Mouse (Mus musculus): ENCODE measurements around the gene St7. TPM values are rescaled to one million over a fixed set of nuclear protein-coding genes. Genes with fewer than 3 reads are reported as not detected.
A peak's percentile ranks its signal among the peaks of the same experiment; 100 is the strongest.

Gene St7
- polyA plus RNA-seq, 1 experiment = 8.6 TPM

GRCm38 (mm10) chr6:17705973-17706372 lies 13.2 kb downstream of the St7 start:
- H3K27me3 ChIP-seq (ENCODE audit: control insufficient read depth, insufficient read depth, low read length) = no peaks in the 10 kb centered on the region
- no peaks in the 10 kb centered on the region for H3K36me3 ChIP-seq (ENCODE audit: control insufficient read depth, insufficient read depth, low read length)
- H3K4me3 ChIP-seq (ENCODE audit: control insufficient read depth, insufficient read depth, low read length) = no peak overlapping the region
- WGBS = 91% methylated on average over 3 of the region's 3 CpGs
- TF ChIP-seq CTCF (IDR thresholded peaks at IDR 0.05; ENCODE audit: borderline replicate concordance, control insufficient read depth, extremely low read depth, insufficient read depth, low read length, poor library complexity) = no peak
- TF ChIP-seq POLR2A (IDR thresholded peaks at IDR 0.05; ENCODE audit: control insufficient read depth, extremely low read depth, insufficient read depth, low read length, poor library complexity) = no peak
- no peak for DNase-seq
- no peaks in the 10 kb centered on the region for H3K4me1 ChIP-seq (replicated peaks; ENCODE audit: control insufficient read depth, insufficient read depth, low read length)
- no peak overlapping the region for H3K27ac ChIP-seq (ENCODE audit: control insufficient read depth, insufficient read depth, low read length)

- TF ChIP-seq POLR2A (IDR thresholded peaks at IDR 0.05; ENCODE audit: control insufficient read depth, extremely low read depth, insufficient read depth, low read length, poor library complexity) = no peak
- TF ChIP-seq CTCF (IDR thresholded peaks at IDR 0.05; ENCODE audit: borderline replicate concordance, control insufficient read depth, extremely low read depth, insufficient read depth, low read length, poor library complexity) = no peak
- 96% methylated on average over 7 of the region's 7 CpGs for WGBS
These were observed 26.2 kb downstream of the St7 start for GRCm38 (mm10) chr6:17718978-17719377.

GRCm38 (mm10) chr6:17719423-17719822 lies 26.7 kb downstream of the St7 start:
- 98% methylated on average over 5 of the region's 5 CpGs for WGBS
- TF ChIP-seq POLR2A (IDR thresholded peaks at IDR 0.05; ENCODE audit: control insufficient read depth, extremely low read depth, insufficient read depth, low read length, poor library complexity) = no peak
- no peak for TF ChIP-seq CTCF (IDR thresholded peaks at IDR 0.05; ENCODE audit: borderline replicate concordance, control insufficient read depth, extremely low read depth, insufficient read depth, low read length, poor library complexity)
- H3K4me1 ChIP-seq (replicated peaks; ENCODE audit: control insufficient read depth, insufficient read depth, low read length) = no peaks in the 10 kb centered on the region
- no peaks in the 10 kb centered on the region for H3K27me3 ChIP-seq (ENCODE audit: control insufficient read depth, insufficient read depth, low read length)
- DNase-seq = no peak
- no peak overlapping the region for H3K4me3 ChIP-seq (ENCODE audit: control insufficient read depth, insufficient read depth, low read length)
- no peaks in the 10 kb centered on the region for H3K36me3 ChIP-seq (ENCODE audit: control insufficient read depth, insufficient read depth, low read length)
- no peak overlapping the region for H3K27ac ChIP-seq (ENCODE audit: control insufficient read depth, insufficient read depth, low read length)

More at GRCm38 (mm10) chr6:17718978-17719377, 26.2 kb downstream of the St7 start:
- H3K36me3 ChIP-seq (ENCODE audit: control insufficient read depth, insufficient read depth, low read length) = no peaks in the 10 kb centered on the region
- no peak overlapping the region for H3K27ac ChIP-seq (ENCODE audit: control insufficient read depth, insufficient read depth, low read length)
- DNase-seq = no peak
- H3K4me3 ChIP-seq (ENCODE audit: control insufficient read depth, insufficient read depth, low read length) = no peak overlapping the region
- H3K27me3 ChIP-seq (ENCODE audit: control insufficient read depth, insufficient read depth, low read length) = no peaks in the 10 kb centered on the region
- no peaks in the 10 kb centered on the region for H3K4me1 ChIP-seq (replicated peaks; ENCODE audit: control insufficient read depth, insufficient read depth, low read length)

GRCm38 (mm10) chr6:17720022-17720421 lies 27.3 kb downstream of the St7 start:
- no peak overlapping the region for H3K27ac ChIP-seq (ENCODE audit: control insufficient read depth, insufficient read depth, low read length)
- WGBS = 95% methylated on average over 6 of the region's 6 CpGs
- no peaks in the 10 kb centered on the region for H3K36me3 ChIP-seq (ENCODE audit: control insufficient read depth, insufficient read depth, low read length)
- DNase-seq = no peak
- TF ChIP-seq CTCF (IDR thresholded peaks at IDR 0.05; ENCODE audit: borderline replicate concordance, control insufficient read depth, extremely low read depth, insufficient read depth, low read length, poor library complexity) (no peak), POLR2A (IDR thresholded peaks at IDR 0.05; ENCODE audit: control insufficient read depth, extremely low read depth, insufficient read depth, low read length, poor library complexity) (no peak)
- H3K27me3 ChIP-seq (ENCODE audit: control insufficient read depth, insufficient read depth, low read length) = no peaks in the 10 kb centered on the region
- H3K4me3 ChIP-seq (ENCODE audit: control insufficient read depth, insufficient read depth, low read length) = no peak overlapping the region
- no peaks in the 10 kb centered on the region for H3K4me1 ChIP-seq (replicated peaks; ENCODE audit: control insufficient read depth, insufficient read depth, low read length)

GRCm38 (mm10) chr6:17721706-17722105 lies 29.0 kb downstream of the St7 start:
- H3K4me3 ChIP-seq (ENCODE audit: control insufficient read depth, insufficient read depth, low read length) = no peak overlapping the region
- TF ChIP-seq CTCF (IDR thresholded peaks at IDR 0.05; ENCODE audit: borderline replicate concordance, control insufficient read depth, extremely low read depth, insufficient read depth, low read length, poor library complexity) = no peak
- TF ChIP-seq POLR2A (IDR thresholded peaks at IDR 0.05; ENCODE audit: control insufficient read depth, extremely low read depth, insufficient read depth, low read length, poor library complexity) = no peak
- H3K4me1 ChIP-seq (replicated peaks; ENCODE audit: control insufficient read depth, insufficient read depth, low read length) = no peaks in the 10 kb centered on the region
- 96% methylated on average over 5 of the region's 5 CpGs for WGBS
- no peaks in the 10 kb centered on the region for H3K36me3 ChIP-seq (ENCODE audit: control insufficient read depth, insufficient read depth, low read length)
- no peak overlapping the region for H3K27ac ChIP-seq (ENCODE audit: control insufficient read depth, insufficient read depth, low read length)
- DNase-seq = no peak
- no peaks in the 10 kb centered on the region for H3K27me3 ChIP-seq (ENCODE audit: control insufficient read depth, insufficient read depth, low read length)

- Histone ChIP-seq H3K4me1 (replicated peaks; ENCODE audit: control insufficient read depth, insufficient read depth, low read length) (no peaks in the 10 kb centered on the region), H3K27ac (ENCODE audit: control insufficient read depth, insufficient read depth, low read length) (no peak overlapping the region), H3K36me3 (ENCODE audit: control insufficient read depth, insufficient read depth, low read length) (no peaks in the 10 kb centered on the region), H3K27me3 (ENCODE audit: control insufficient read depth, insufficient read depth, low read length) (no peaks in the 10 kb centered on the region), H3K4me3 (ENCODE audit: control insufficient read depth, insufficient read depth, low read length) (no peak overlapping the region)
- DNase-seq = peak; percentile 54
- 54% methylated on average over 7 of the region's 7 CpGs for WGBS
- TF ChIP-seq CTCF (IDR thresholded peaks at IDR 0.05; ENCODE audit: borderline replicate concordance, control insufficient read depth, extremely low read depth, insufficient read depth, low read length, poor library complexity) (no peak), POLR2A (IDR thresholded peaks at IDR 0.05; ENCODE audit: control insufficient read depth, extremely low read depth, insufficient read depth, low read length, poor library complexity) (no peak)
These were observed 33.2 kb downstream of the St7 start for GRCm38 (mm10) chr6:17725841-17726460.

GRCm38 (mm10) chr6:17727241-17727640 lies 34.5 kb downstream of the St7 start:
- 92% methylated on average over 3 of the region's 3 CpGs for WGBS
- DNase-seq = no peak
- Histone ChIP-seq H3K27ac (ENCODE audit: control insufficient read depth, insufficient read depth, low read length) (no peak overlapping the region), H3K27me3 (ENCODE audit: control insufficient read depth, insufficient read depth, low read length) (no peaks in the 10 kb centered on the region), H3K36me3 (ENCODE audit: control insufficient read depth, insufficient read depth, low read length) (no peaks in the 10 kb centered on the region), H3K4me3 (ENCODE audit: control insufficient read depth, insufficient read depth, low read length) (no peak overlapping the region), H3K4me1 (replicated peaks; ENCODE audit: control insufficient read depth, insufficient read depth, low read length) (no peaks in the 10 kb centered on the region)
- no peak for TF ChIP-seq POLR2A (IDR thresholded peaks at IDR 0.05; ENCODE audit: control insufficient read depth, extremely low read depth, insufficient read depth, low read length, poor library complexity)
- TF ChIP-seq CTCF (IDR thresholded peaks at IDR 0.05; ENCODE audit: borderline replicate concordance, control insufficient read depth, extremely low read depth, insufficient read depth, low read length, poor library complexity) = no peak
